In genomic region chr16:12119463-12119862, GRCm38 (mm10) we compare ENCODE assay signal across 18 mouse cellular contexts.
A peak's percentile ranks its signal among the peaks of the same experiment; 100 is the strongest.
DNase-seq lines count a peak whose midpoint lies in the region; TF ChIP-seq lines count a peak whose summit lies in the region.
"Had no signal": no experiment of that assay in that cellular context is flagged by ENCODE, and none has a peak within 500 bp of the region (broad histone marks: within the 10 kb centered on the region; RNA-seq: fewer than 3 reads in every experiment).

No protein-coding gene starts in this region.

- no peak overlapping the region for H3K4me3 ChIP-seq in left cerebral cortex, adult 2 months
- H3K4me3 ChIP-seq: embryonic facial prominence, embryonic 10.5 days; embryonic facial prominence, embryonic 12.5 days; forebrain, embryonic 13.5 days; forebrain, embryonic 15.5 days had no signal

- DNase-seq in heart, adult 11 months = peak; percentile 76
- no peak for DNase-seq in heart, postnatal 25 days (ENCODE audit: low spot score)
- DNase-seq in left cerebral cortex, adult 2 months (ENCODE audit: extremely low spot score in 1 of 2, low spot score in 2 of 2) = no peak
- DNase-seq in left cerebral cortex, adult 11 months (ENCODE audit: low spot score) = no peak
- DNase-seq in brain, adult 2 months (ENCODE audit: low read depth, low spot score) = peak; percentile 69
- DNase-seq in gastrocnemius, adult 18-20 months (ENCODE audit: low spot score) = no peak
- DNase-seq: adrenal gland, adult 2 months; adrenal gland, postnatal 10 days; adrenal gland, postnatal 25 days; cerebellum, adult 11-12 months; cerebellum, adult 2 months; cerebellum, adult 9-10 months; cerebellum, postnatal 10 days; cerebellum, postnatal 25 days had no signal

- TF ChIP-seq CTCF in left cerebral cortex, adult 2 months (IDR thresholded peaks at IDR 0.05) = no peak

- peak overlapping the region; percentile 19; the same call in 1 of the 2 replicates for H3K27ac ChIP-seq in left cerebral cortex, adult 2 months
- H3K27ac ChIP-seq: embryonic facial prominence, embryonic 10.5 days; embryonic facial prominence, embryonic 12.5 days; forebrain, embryonic 13.5 days; forebrain, embryonic 15.5 days had no signal

- intact Hi-C loops in heart, postnatal 25 days (cut with DNase I) = no loop called here
- intact Hi-C loops in left cerebral cortex, adult 2 months (cut with DNase I) = loop anchor here (2.0 to 5.0 kb wide), 3 partner anchors 135 to 743 kb away; partner anchors contain the start of gene Shisa9

Comparison
In these comparisons a context has a peak if more than half of its experiments do, and no peak if none do; other contexts are left out.
1. DNase-seq: peak in heart, adult 11 months (single experiment) and brain, adult 2 months (single experiment); none in heart, postnatal 25 days (single experiment), left cerebral cortex, adult 2 months (0 of 2), left cerebral cortex, adult 11 months (single experiment) and gastrocnemius, adult 18-20 months (single experiment).